Mouse (Mus musculus): ENCODE measurements around the gene Acp4.

- TF ChIP-seq EP300 (IDR thresholded peaks at IDR 0.05; ENCODE audit: low read depth) (0 out of 2 replicates have a peak, but pooled peaks have one; percentile 40), CTCF (IDR thresholded peaks at IDR 0.05; ENCODE audit: low read depth) (no peak)
Measured at GRCm38 (mm10) chr7:44304775-44305641, 47.8 kb upstream of the Acp4 start.
